Mouse (Mus musculus): ENCODE measurements at regions not wholly inside any gene's neighbourhood (a gene's known extent, or its start where the extent isn't known, plus 50 kb on each side); places are given as distances from the start of the nearest gene placed in this dataset.
A peak's percentile ranks its signal among the peaks of the same experiment; 100 is the strongest.

GRCm38 (mm10) chr10:21672171-21672570, 79.2 kb downstream of the 1700020N01Rik start:
- H3K9ac ChIP-seq (ENCODE audit: low read length) = no peak overlapping the region
- H3K27ac ChIP-seq (ENCODE audit: low read depth, low read length) = no peak overlapping the region
- H3K4me2 ChIP-seq = no peak overlapping the region
- WGBS = 88% methylated on average over 4 of the region's 4 CpGs
- H3K27me3 ChIP-seq (ENCODE audit: control insufficient read depth, insufficient read depth, low read length) = no peaks in the 10 kb centered on the region
- H3K36me3 ChIP-seq (ENCODE audit: control insufficient read depth, insufficient read depth, low read length) = no peaks in the 10 kb centered on the region
- H3K9me3 ChIP-seq (ENCODE audit: control insufficient read depth, low read length) = no peaks in the 10 kb centered on the region
- DNase-seq (ENCODE audit: low spot score, missing footprints) (peak; percentile 66), ATAC-seq (ENCODE audit: low FRiP score) (no peak)
- no peak overlapping the region for H3K4me3 ChIP-seq (ENCODE audit: low read depth, low read length)
- H3K4me1 ChIP-seq (ENCODE audit: control insufficient read depth, insufficient read depth, low read length) = no peaks in the 10 kb centered on the region

GRCm38 (mm10) chr10:21672666-21673065, 79.7 kb downstream of the 1700020N01Rik start:
- no peak overlapping the region for H3K9ac ChIP-seq (ENCODE audit: low read length)
- H3K27me3 ChIP-seq (ENCODE audit: control insufficient read depth, insufficient read depth, low read length) = no peaks in the 10 kb centered on the region
- no peak overlapping the region for H3K27ac ChIP-seq (ENCODE audit: low read depth, low read length)
- H3K36me3 ChIP-seq (ENCODE audit: control insufficient read depth, insufficient read depth, low read length) = no peaks in the 10 kb centered on the region
- ATAC-seq (ENCODE audit: low FRiP score) (no peak), DNase-seq (ENCODE audit: low spot score, missing footprints) (peak; percentile 71)
- H3K9me3 ChIP-seq (ENCODE audit: control insufficient read depth, low read length) = no peaks in the 10 kb centered on the region
- no peak overlapping the region for H3K4me2 ChIP-seq
- no peaks in the 10 kb centered on the region for H3K4me1 ChIP-seq (ENCODE audit: control insufficient read depth, insufficient read depth, low read length)
- WGBS = 87% methylated on average over 5 of the region's 5 CpGs
- H3K4me3 ChIP-seq (ENCODE audit: low read depth, low read length) = no peak overlapping the region

GRCm38 (mm10) chr10:21673831-21674230, 80.9 kb downstream of the 1700020N01Rik start:
- no peak overlapping the region for H3K4me3 ChIP-seq (ENCODE audit: low read depth, low read length)
- DNase-seq (ENCODE audit: low spot score, missing footprints) = peak; percentile 66
- H3K4me1 ChIP-seq (ENCODE audit: control insufficient read depth, insufficient read depth, low read length) = no peaks in the 10 kb centered on the region
- H3K36me3 ChIP-seq (ENCODE audit: control insufficient read depth, insufficient read depth, low read length) = no peaks in the 10 kb centered on the region
- 88% methylated on average over 1 of the region's 1 CpGs for WGBS
- H3K27ac ChIP-seq (ENCODE audit: low read depth, low read length) = no peak overlapping the region
- H3K9ac ChIP-seq (ENCODE audit: low read length) = no peak overlapping the region
- H3K4me2 ChIP-seq = no peak overlapping the region
- no peaks in the 10 kb centered on the region for H3K27me3 ChIP-seq (ENCODE audit: control insufficient read depth, insufficient read depth, low read length)
- H3K9me3 ChIP-seq (ENCODE audit: control insufficient read depth, low read length) = no peaks in the 10 kb centered on the region
- ATAC-seq (ENCODE audit: low FRiP score) = no peak

GRCm38 (mm10) chr10:21675786-21676185, 82.8 kb downstream of the 1700020N01Rik start:
- ATAC-seq (ENCODE audit: low FRiP score) = no peak
- no peak overlapping the region for H3K27ac ChIP-seq (ENCODE audit: low read depth, low read length)

GRCm38 (mm10) chr10:21677911-21678310, 85.0 kb downstream of the 1700020N01Rik start:
- DNase-seq (ENCODE audit: low spot score, missing footprints) (peak; percentile 33), ATAC-seq (ENCODE audit: low FRiP score) (no peak)
- Histone ChIP-seq H3K36me3 (ENCODE audit: control insufficient read depth, insufficient read depth, low read length) (no peaks in the 10 kb centered on the region), H3K9me3 (ENCODE audit: control insufficient read depth, low read length) (no peaks in the 10 kb centered on the region), H3K4me3 (ENCODE audit: low read depth, low read length) (no peak overlapping the region), H3K27ac (ENCODE audit: low read depth, low read length) (no peak overlapping the region), H3K9ac (ENCODE audit: low read length) (no peak overlapping the region), H3K4me1 (ENCODE audit: control insufficient read depth, insufficient read depth, low read length) (peaks cover 8% of the 10 kb centered on the region), H3K4me2 (no peak overlapping the region), H3K27me3 (ENCODE audit: control insufficient read depth, insufficient read depth, low read length) (no peaks in the 10 kb centered on the region)
- WGBS = 93% methylated on average over 9 of the region's 9 CpGs

More at GRCm38 (mm10) chr10:21675786-21676185, 82.8 kb downstream of the 1700020N01Rik start:
- no peak overlapping the region for H3K4me2 ChIP-seq
- H3K4me3 ChIP-seq (ENCODE audit: low read depth, low read length) = no peak overlapping the region
- peaks cover 5% of the 10 kb centered on the region for H3K4me1 ChIP-seq (ENCODE audit: control insufficient read depth, insufficient read depth, low read length)
- WGBS = 95% methylated on average over 14 of the region's 14 CpGs
- peak; percentile 75 for DNase-seq (ENCODE audit: low spot score, missing footprints)
- H3K9me3 ChIP-seq (ENCODE audit: control insufficient read depth, low read length) = no peaks in the 10 kb centered on the region
- H3K36me3 ChIP-seq (ENCODE audit: control insufficient read depth, insufficient read depth, low read length) = no peaks in the 10 kb centered on the region
- H3K27me3 ChIP-seq (ENCODE audit: control insufficient read depth, insufficient read depth, low read length) = no peaks in the 10 kb centered on the region
- H3K9ac ChIP-seq (ENCODE audit: low read length) = no peak overlapping the region

- Histone ChIP-seq H3K9me3 (ENCODE audit: control insufficient read depth, low read length) (no peaks in the 10 kb centered on the region), H3K27ac (ENCODE audit: low read depth, low read length) (no peak overlapping the region), H3K4me3 (ENCODE audit: low read depth, low read length) (no peak overlapping the region), H3K36me3 (ENCODE audit: control insufficient read depth, insufficient read depth, low read length) (no peaks in the 10 kb centered on the region), H3K4me1 (ENCODE audit: control insufficient read depth, insufficient read depth, low read length) (peaks cover 8% of the 10 kb centered on the region), H3K27me3 (ENCODE audit: control insufficient read depth, insufficient read depth, low read length) (no peaks in the 10 kb centered on the region), H3K4me2 (no peak overlapping the region), H3K9ac (ENCODE audit: low read length) (no peak overlapping the region)
- 89% methylated on average over 6 of the region's 6 CpGs for WGBS
- ATAC-seq (ENCODE audit: low FRiP score) (no peak), DNase-seq (ENCODE audit: low spot score, missing footprints) (peak; percentile 69)
These were observed 85.4 kb downstream of the 1700020N01Rik start for GRCm38 (mm10) chr10:21678372-21678771.

- no peak overlapping the region for H3K4me3 ChIP-seq (ENCODE audit: low read depth, low read length)
- no peaks in the 10 kb centered on the region for H3K36me3 ChIP-seq (ENCODE audit: control insufficient read depth, insufficient read depth, low read length)
- H3K9me3 ChIP-seq (ENCODE audit: control insufficient read depth, low read length) = no peaks in the 10 kb centered on the region
- ATAC-seq (ENCODE audit: low FRiP score) (no peak), DNase-seq (ENCODE audit: low spot score, missing footprints) (peak; percentile 83)
- 78% methylated on average over 10 of the region's 10 CpGs for WGBS
- H3K4me2 ChIP-seq = no peak overlapping the region
- no peak overlapping the region for H3K27ac ChIP-seq (ENCODE audit: low read depth, low read length)
- H3K27me3 ChIP-seq (ENCODE audit: control insufficient read depth, insufficient read depth, low read length) = no peaks in the 10 kb centered on the region
- H3K9ac ChIP-seq (ENCODE audit: low read length) = no peak overlapping the region
- peaks cover 8% of the 10 kb centered on the region for H3K4me1 ChIP-seq (ENCODE audit: control insufficient read depth, insufficient read depth, low read length)
These were observed 86.0 kb downstream of the 1700020N01Rik start for GRCm38 (mm10) chr10:21678811-21679451.

GRCm38 (mm10) chr10:21680789-21681188, 87.8 kb downstream of the 1700020N01Rik start:
- no peak overlapping the region for H3K9ac ChIP-seq (ENCODE audit: low read length)
- H3K9me3 ChIP-seq (ENCODE audit: control insufficient read depth, low read length) = no peaks in the 10 kb centered on the region
- H3K36me3 ChIP-seq (ENCODE audit: control insufficient read depth, insufficient read depth, low read length) = no peaks in the 10 kb centered on the region
- no peak overlapping the region for H3K4me3 ChIP-seq (ENCODE audit: low read depth, low read length)
- H3K4me2 ChIP-seq = no peak overlapping the region
- peaks cover 12% of the 10 kb centered on the region for H3K4me1 ChIP-seq (ENCODE audit: control insufficient read depth, insufficient read depth, low read length)
- peak; percentile 82 for DNase-seq (ENCODE audit: low spot score, missing footprints)
- WGBS = 28% methylated on average over 4 of the region's 4 CpGs
- peak; percentile 84 for ATAC-seq (ENCODE audit: low FRiP score)
- H3K27ac ChIP-seq (ENCODE audit: low read depth, low read length) = no peak overlapping the region
- H3K27me3 ChIP-seq (ENCODE audit: control insufficient read depth, insufficient read depth, low read length) = no peaks in the 10 kb centered on the region

- 75% methylated on average over 9 of the region's 9 CpGs for WGBS
These were observed 91.5 kb downstream of the 1700020N01Rik start for GRCm38 (mm10) chr10:21684286-21685013.

More at GRCm38 (mm10) chr10:21684286-21685013, 91.5 kb downstream of the 1700020N01Rik start:
- H3K27me3 ChIP-seq (ENCODE audit: control insufficient read depth, insufficient read depth, low read length) = no peaks in the 10 kb centered on the region
- ATAC-seq (ENCODE audit: low FRiP score) (no peak), DNase-seq (ENCODE audit: low spot score, missing footprints) (peak; percentile 82)
- H3K4me3 ChIP-seq (ENCODE audit: low read depth, low read length) = no peak overlapping the region
- H3K9ac ChIP-seq (ENCODE audit: low read length) = no peak overlapping the region
- H3K4me2 ChIP-seq = no peak overlapping the region
- H3K27ac ChIP-seq (ENCODE audit: low read depth, low read length) = no peak overlapping the region
- H3K36me3 ChIP-seq (ENCODE audit: control insufficient read depth, insufficient read depth, low read length) = no peaks in the 10 kb centered on the region
- H3K9me3 ChIP-seq (ENCODE audit: control insufficient read depth, low read length) = no peaks in the 10 kb centered on the region
- H3K4me1 ChIP-seq (ENCODE audit: control insufficient read depth, insufficient read depth, low read length) = peaks cover 12% of the 10 kb centered on the region
